Mouse (Mus musculus) right cerebral cortex, postnatal 10 days (tissue): ENCODE measurements at regions not wholly inside any gene's neighbourhood (a gene's known extent, or its start where the extent isn't known, plus 50 kb on each side); places are given as distances from the start of the nearest gene placed in this dataset.

ENCODE experiments used
- DNase-seq, 2 experiments: peaks; one replicate each; pipeline ENCODE4 v3.0.0; 2021; ENCODE audit warnings: low spot score in 2 of 2

DNA sequence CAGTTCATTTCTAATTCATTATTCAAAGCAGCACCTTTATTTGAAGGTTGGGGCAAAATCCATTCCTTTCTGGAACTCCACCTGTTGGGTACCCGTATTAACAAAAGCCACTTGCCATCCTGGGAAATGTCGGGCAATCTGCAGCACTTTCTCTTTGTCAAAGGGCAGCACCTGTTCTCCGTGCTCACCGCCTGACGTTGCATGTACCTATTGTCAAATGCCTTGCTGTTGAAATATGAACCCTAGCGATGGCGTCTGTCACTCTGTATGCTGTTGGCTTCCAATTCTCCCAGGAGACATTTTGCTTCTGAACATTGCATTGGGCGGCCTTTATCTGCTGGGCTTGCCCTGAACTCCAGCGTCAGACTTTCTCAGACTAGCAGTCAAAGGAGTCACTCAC lies 55.3 kb upstream of the Synm start:
- DNase-seq, result no peak
